Mouse (Mus musculus): ENCODE measurements at regions not wholly inside any gene's neighbourhood (a gene's known extent, or its start where the extent isn't known, plus 50 kb on each side); places are given as distances from the start of the nearest gene placed in this dataset.

GRCm38 (mm10) chr10:44646615-44647014 lies 118.3 kb upstream of the Prdm1 start:
- DNase-seq (ENCODE audit: low read depth): no peak

GRCm38 (mm10) chr10:44641616-44642015 lies 113.3 kb upstream of the Prdm1 start:
- DNase-seq (ENCODE audit: low read depth): no peak

- no peak for DNase-seq (ENCODE audit: low read depth)
These were observed 112.3 kb upstream of the Prdm1 start for GRCm38 (mm10) chr10:44640620-44641019.

DNA sequence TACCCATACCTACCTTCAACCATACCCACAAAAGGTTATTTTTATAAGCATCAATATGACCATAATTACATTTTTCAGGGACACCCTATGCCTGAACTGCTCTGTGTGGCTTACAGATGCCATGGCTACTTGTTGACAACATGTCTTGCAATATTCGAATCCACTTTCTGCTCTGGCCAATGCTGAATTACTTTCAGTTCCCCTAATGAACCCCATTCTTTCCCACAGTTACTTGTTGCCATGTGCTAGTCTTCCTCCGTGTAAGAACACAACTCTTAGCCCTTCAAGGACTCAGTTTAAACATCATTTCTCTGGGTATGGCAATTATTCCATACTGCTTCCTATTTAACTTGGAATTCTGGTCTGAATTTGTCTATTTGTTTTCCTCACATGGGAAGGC lies 110.4 kb upstream of the Prdm1 start:
- DNase-seq (ENCODE audit: low read depth): no peak

- DNase-seq (ENCODE audit: low read depth): peak; percentile 7
These were observed 108.5 kb upstream of the Prdm1 start for GRCm38 (mm10) chr10:44636786-44637185.

DNA sequence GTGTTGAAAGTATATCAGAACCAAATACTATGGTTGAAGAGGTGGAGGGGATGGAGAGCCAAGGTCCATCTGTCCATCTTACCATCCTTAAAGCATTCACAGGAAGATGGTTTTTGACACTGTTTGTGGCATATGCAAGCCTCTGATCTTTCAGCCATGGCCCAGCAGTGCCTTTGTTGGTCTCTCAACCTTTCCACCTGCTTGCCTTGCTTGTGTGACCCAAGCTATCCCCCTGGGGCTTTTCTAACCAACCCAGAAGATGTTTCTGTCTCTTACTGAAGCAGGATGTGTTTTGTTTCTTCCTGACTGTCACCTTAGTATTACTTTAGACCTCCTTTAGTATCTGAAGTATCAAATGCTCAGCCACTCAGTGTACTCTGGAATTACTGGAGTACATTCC lies 107.8 kb upstream of the Prdm1 start:
- no peak for DNase-seq (ENCODE audit: low read depth)

DNA sequence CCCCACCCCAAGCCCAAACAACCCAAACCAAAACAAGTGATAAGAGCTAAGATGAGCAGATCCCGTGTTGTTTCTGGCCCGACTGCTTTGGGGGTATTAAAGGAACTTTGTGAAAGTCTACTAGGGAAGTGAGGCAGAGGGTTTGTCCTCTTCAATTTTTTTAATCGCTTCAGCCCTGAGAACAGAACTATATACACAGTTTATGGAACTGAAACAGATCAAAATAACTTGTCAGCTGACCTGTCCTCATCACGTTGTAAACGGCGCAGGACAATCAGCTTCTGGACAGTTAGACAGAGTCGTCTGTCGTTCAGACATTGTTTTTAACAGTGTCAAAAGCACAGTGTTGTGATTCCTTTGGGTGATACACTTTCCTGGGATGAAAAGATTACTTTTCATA lies 103.3 kb upstream of the Prdm1 start:
- no peak for DNase-seq (ENCODE audit: low read depth)

DNA sequence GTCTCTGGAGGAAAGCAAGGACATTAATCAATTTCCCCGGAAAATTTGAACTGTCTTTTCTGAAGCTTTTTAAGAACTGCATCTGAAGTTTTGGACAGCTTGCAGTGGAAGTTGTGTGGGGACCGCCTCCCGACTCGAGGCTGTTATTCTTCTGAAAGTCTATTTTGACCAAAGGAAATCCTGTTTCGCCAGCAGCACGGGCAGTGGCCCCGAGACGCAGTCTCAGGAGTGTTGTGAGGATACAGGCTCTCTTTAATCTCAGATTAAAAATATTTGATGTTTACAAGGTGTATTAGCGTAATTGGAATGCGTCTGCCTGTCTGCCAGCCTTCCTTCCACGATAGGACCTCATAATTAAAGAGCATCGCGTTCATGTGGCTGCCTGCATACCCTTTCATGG lies 102.2 kb upstream of the Prdm1 start:
- no peak for DNase-seq (ENCODE audit: low read depth)

DNA sequence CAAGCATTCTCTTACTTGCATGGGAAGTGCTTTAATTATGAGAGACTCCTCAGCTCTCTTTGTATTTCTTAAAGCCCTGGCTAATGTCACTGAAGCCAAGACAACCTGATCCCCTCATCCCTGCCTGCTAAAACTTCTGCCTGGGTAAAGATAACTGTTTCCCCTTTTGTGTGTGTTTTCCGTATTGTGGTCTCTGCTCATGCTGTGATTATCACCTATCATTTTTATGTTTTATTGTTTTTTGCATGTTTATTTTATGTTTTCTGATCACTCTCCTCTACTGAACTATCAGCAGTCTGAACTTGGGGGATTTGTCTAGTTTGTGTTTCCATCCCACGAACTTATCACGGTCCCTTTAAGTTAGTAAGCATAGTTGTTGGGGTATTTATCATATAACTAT lies 100.1 kb upstream of the Prdm1 start:
- no peak for DNase-seq (ENCODE audit: low read depth)

- DNase-seq (ENCODE audit: low read depth): no peak
These were observed 99.1 kb upstream of the Prdm1 start for GRCm38 (mm10) chr10:44627431-44627830.

DNA sequence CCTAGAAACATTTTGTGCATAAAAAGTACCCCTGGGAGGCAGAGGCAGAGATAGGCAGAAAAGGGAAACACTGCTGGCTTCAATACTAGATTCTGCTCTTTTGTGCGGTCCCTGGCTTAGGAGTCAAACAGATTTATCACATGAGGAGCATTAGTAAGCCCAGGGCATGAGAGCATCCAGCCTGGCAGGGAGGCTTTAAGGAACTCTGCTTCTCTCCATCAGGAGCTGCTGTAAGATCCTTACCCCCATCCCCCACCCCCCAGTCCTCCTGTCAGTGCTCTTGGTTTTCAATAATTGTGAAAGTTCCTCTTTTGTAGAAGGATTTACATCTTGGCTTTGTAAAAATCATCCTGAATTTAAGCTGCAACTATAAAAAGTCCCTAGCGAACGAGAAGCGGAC lies 97.2 kb upstream of the Prdm1 start:
- no peak for DNase-seq (ENCODE audit: low read depth)

DNA sequence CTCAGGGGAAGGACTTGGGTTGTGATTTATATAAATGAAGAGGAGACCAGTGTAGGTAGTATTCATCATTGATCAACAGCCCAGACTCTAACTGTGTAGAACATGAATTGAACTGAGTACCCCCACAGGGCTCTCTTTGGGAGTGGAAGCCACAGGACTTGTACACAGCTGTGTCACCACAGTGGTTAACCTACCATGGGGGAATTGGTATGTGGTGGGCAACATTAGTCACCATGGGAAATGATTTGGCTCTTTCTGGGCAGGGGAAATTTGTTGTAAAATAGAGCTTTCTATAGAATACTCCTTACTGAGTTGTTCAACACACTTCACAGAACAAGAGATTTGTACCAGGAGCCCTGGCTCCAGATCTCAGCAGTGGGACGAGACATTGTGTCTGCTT lies 87.3 kb upstream of the Prdm1 start:
- no peak for DNase-seq (ENCODE audit: low read depth)

GRCm38 (mm10) chr10:44612571-44612970 lies 84.3 kb upstream of the Prdm1 start:
- DNase-seq (ENCODE audit: low read depth): no peak

- no peak for DNase-seq (ENCODE audit: low read depth)
These were observed 83.1 kb upstream of the Prdm1 start for GRCm38 (mm10) chr10:44611399-44611798.

GRCm38 (mm10) chr10:44609187-44609586 lies 80.9 kb upstream of the Prdm1 start:
- peak; percentile 15 for DNase-seq (ENCODE audit: low read depth)

- no peak for DNase-seq (ENCODE audit: low read depth)
These were observed 79.1 kb upstream of the Prdm1 start for GRCm38 (mm10) chr10:44607334-44607851.

- no peak for DNase-seq (ENCODE audit: low read depth)
These were observed 76.2 kb upstream of the Prdm1 start for GRCm38 (mm10) chr10:44604512-44604911.

DNA sequence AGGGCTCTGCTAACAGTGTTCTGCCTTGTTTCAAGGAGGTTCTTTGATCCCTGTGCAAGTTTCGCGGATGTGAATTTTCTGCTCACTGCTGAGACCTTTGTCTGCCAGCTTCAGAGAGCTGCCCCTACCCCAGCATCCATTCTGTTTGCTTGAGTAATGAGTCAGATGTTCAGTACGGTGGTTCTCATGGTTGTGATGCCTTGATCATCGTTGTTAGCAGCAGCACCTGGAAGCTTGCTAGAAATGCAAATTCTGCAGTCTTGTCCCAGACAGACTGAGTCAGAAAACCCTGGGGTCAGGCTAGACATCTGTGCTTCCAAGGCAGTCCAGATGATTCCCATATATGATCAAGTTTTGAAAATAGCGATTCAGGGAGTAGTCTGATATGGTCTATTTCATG lies 75.2 kb upstream of the Prdm1 start:
- no peak for DNase-seq (ENCODE audit: low read depth)

- DNase-seq (ENCODE audit: low read depth): no peak
These were observed 73.2 kb upstream of the Prdm1 start for GRCm38 (mm10) chr10:44601550-44601949.

- DNase-seq (ENCODE audit: low read depth): no peak
These were observed 71.6 kb upstream of the Prdm1 start for GRCm38 (mm10) chr10:44599964-44600334.

- DNase-seq (ENCODE audit: low read depth): peak; percentile 9
These were observed 71.1 kb upstream of the Prdm1 start for GRCm38 (mm10) chr10:44599331-44599963.

DNA sequence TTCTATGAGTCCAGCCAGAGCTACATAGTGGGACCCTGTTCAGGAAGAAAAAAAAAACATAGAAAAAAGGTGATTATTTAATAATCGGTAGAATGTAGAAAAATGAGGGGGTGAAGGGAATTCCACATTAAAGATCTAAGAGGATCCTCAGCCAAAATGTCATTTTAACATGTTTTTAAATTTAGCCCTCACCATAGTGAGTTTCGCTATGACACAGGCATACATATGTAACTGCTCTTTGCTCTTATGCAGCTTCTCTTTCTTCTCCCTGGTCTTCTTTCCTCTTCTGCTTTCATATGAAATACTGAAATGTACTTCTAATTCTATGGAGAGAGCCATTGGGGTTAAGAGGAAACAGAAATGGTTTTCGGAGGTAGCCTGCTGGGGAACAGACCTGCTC lies 70.3 kb upstream of the Prdm1 start:
- DNase-seq (ENCODE audit: low read depth): no peak

- no peak for DNase-seq (ENCODE audit: low read depth)
These were observed 67.6 kb upstream of the Prdm1 start for GRCm38 (mm10) chr10:44595932-44596331.

DNA sequence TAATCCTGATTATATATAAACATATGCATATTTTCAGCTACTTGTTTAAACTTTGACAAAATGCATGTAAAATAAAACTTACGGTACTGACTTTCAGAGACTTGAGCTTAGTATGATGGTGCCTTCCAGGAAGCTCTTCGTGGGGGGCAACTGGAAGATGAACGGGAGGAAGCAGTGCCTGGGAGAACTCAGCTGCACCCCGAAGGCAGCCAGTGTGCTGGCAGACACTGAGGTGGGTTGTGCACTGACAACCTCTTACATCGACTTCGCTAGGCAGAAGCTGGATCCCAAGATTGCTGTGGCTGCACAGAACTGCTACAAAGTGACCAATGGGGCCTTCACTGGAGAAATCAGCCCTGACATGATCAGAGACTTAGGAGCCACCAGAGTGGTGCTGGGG lies 61.5 kb upstream of the Prdm1 start:
- DNase-seq (ENCODE audit: low read depth): no peak

GRCm38 (mm10) chr10:44589352-44589751 lies 61.1 kb upstream of the Prdm1 start:
- no peak for DNase-seq (ENCODE audit: low read depth)
